In the genomic region with DNA sequence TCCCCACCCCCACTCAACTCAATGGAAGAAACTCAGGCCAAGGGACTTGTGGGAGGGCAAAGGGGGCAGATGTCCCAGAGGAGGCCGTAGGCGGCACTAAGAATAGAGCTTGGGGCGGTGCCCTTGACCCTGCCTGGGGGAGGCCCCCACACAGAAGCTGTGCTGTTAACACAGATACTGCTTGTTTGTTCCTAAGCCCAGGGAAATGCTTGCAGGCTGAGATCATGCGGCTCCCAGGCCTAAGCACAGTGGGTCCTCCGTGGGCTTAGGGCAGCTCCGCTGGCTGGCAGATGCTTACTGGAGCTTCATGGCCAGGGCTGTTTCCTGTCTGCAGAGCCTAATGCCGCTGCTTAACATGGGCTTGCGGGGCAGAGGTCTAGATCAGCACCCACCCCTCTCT, we compare ENCODE assay signal across 9 mouse cellular contexts. TPM values are rescaled to one million over a fixed set of nuclear protein-coding genes. Genes with fewer than 3 reads are reported as not detected.
DNase-seq lines count a peak whose midpoint lies in the region; TF ChIP-seq lines count a peak whose summit lies in the region.
"Had no signal": no experiment of that assay in that cellular context is flagged by ENCODE, and none has a peak within 500 bp of the region (broad histone marks: within the 10 kb centered on the region; RNA-seq: fewer than 3 reads in every experiment).

No protein-coding gene starts in this region.

- in situ Hi-C loops in CH12.LX (cut with MboI; ENCODE audit: low pct_ligation_motif_present, low pct_unique_long_range_greater_than_20kb, low sequenced_read_pairs) = loop anchor here (10.0 kb wide), 1 partner anchor 402 kb away; no protein-coding TSS in a partner anchor

- no peak overlapping the region for H3K4me2 ChIP-seq in CH12.LX (ENCODE audit: insufficient read depth, low read depth, poor library complexity, severe bottlenecking)
- H3K4me2 ChIP-seq: lung, embryonic 15.5 days had no signal

- peaks cover 3 to 30% of the 10 kb centered on the region in 2 experiments for H3K4me1 ChIP-seq in CH12.LX (ENCODE audit: control insufficient read depth in 1 of 2, insufficient read depth in 2 of 2)
- H3K4me1 ChIP-seq in heart, embryonic 10.5 days = peaks cover 26% of the 10 kb centered on the region

- H3K4me3 ChIP-seq in CH12.LX (replicated peaks in 1 of 3; ENCODE audit: low read depth in 2 of 3, low read length in 2 of 3, poor library complexity in 1 of 3) = no peak overlapping the region
- peak overlapping the region; percentile 27 for H3K4me3 ChIP-seq in heart, embryonic 10.5 days
- H3K4me3 ChIP-seq: lung, embryonic 15.5 days had no signal

- no peak overlapping the region for H3K9ac ChIP-seq in CH12.LX (ENCODE audit: insufficient read depth, low read depth)
- H3K9ac ChIP-seq: lung, embryonic 15.5 days had no signal

- H3K27ac ChIP-seq in CH12.LX (ENCODE audit: insufficient read depth, low read depth) = no peak overlapping the region
- peak overlapping the region; percentile 83 for H3K27ac ChIP-seq in heart, embryonic 10.5 days
- H3K27ac ChIP-seq: lung, embryonic 15.5 days had no signal

- no peaks in the 10 kb centered on the region for H3K9me3 ChIP-seq in CH12.LX (replicated peaks; ENCODE audit: low read length)
- no peaks in the 10 kb centered on the region for H3K9me3 ChIP-seq in heart, embryonic 10.5 days
- H3K9me3 ChIP-seq: lung, embryonic 15.5 days had no signal

- no peaks in the 10 kb centered on the region for H3K27me3 ChIP-seq in CH12.LX (replicated peaks)
- no peaks in the 10 kb centered on the region for H3K27me3 ChIP-seq in heart, embryonic 10.5 days (ENCODE audit: insufficient read depth, poor library complexity, severe bottlenecking)
- H3K27me3 ChIP-seq: lung, embryonic 15.5 days had no signal

- dilution Hi-C loops in CH12.LX (cut with MboI; ENCODE audit: extremely low pct_ligation_motif_present, extremely low pct_unique_long_range_greater_than_20kb, low sequenced_read_pairs) = no loop called here

- no peaks in the 10 kb centered on the region for H3K79me2 ChIP-seq in CH12.LX (replicated peaks; ENCODE audit: control insufficient read depth, extremely low read depth, insufficient read depth, poor library complexity, severe bottlenecking)

- no peak for TF ChIP-seq RAD21 in CH12.LX (IDR thresholded peaks at IDR 0.05; ENCODE audit: low read depth, low read length)

- TF ChIP-seq EP300 in CH12.LX (IDR thresholded peaks at IDR 0.05; ENCODE audit: low read length) = no peak

- H3K36me3 ChIP-seq in CH12.LX (replicated peaks in 1 of 2; ENCODE audit: control insufficient read depth in 1 of 2, insufficient read depth in 1 of 2, low read length in 1 of 2) = no peaks in the 10 kb centered on the region
- peaks cover 18% of the 10 kb centered on the region; the same call in 1 of the 2 replicates for H3K36me3 ChIP-seq in heart, embryonic 10.5 days

- WGBS in heart, embryonic 10.5 days = 22% methylated on average over 8 of the region's 8 CpGs

- TF ChIP-seq POLR2A in CH12.LX (IDR thresholded peaks at IDR 0.05; ENCODE audit: low read depth, low read length) = no peak

- DNase-seq in CH12.LX (ENCODE audit: extremely low read depth) = peak; percentile 24
- DNase-seq in NIH3T3 (ENCODE audit: low read depth) = peak; percentile 69
- DNase-seq in heart, embryonic 10.5 days (ENCODE audit: low spot score) = peak; percentile 91
- DNase-seq in kidney, postnatal 25 days = peak; percentile 27 to 60
- DNase-seq in thymus, postnatal 10 days (ENCODE audit: low spot score in 2 of 2) = no peak
- DNase-seq in cerebellum, adult 9-10 months = no peak
- no peak for DNase-seq in thymus, postnatal 25 days
- DNase-seq: adrenal gland, adult 8-10 months had no signal

- TF ChIP-seq CTCF in CH12.LX (conservative IDR thresholded peaks at IDR 0.05 in 1 of 2, IDR thresholded peaks at IDR 0.05 in 1 of 2; ENCODE audit: low read depth in 2 of 2, low read length in 2 of 2) = no peak

TF ChIP-seq in CH12.LX, 34 proteins besides CTCF, POLR2A, EP300 and RAD21:
- no peak for TF ChIP-seq MAFK (IDR thresholded peaks at IDR 0.05; ENCODE audit: insufficient replicate concordance, low read length)
- no peak for TF ChIP-seq SIN3A (IDR thresholded peaks at IDR 0.05; ENCODE audit: low read length)
- no peak for TF ChIP-seq PAX5 (IDR thresholded peaks at IDR 0.05; ENCODE audit: low read length)
- TF ChIP-seq NELFE (IDR thresholded peaks at IDR 0.05; ENCODE audit: low read depth, low read length) = no peak
- TF ChIP-seq POLR2AphosphoS2 (IDR thresholded peaks at IDR 0.05; ENCODE audit: low read depth, low read length) = no peak
- no peak for TF ChIP-seq ZNF384 (IDR thresholded peaks at IDR 0.05; ENCODE audit: low read depth, low read length)
- no peak for TF ChIP-seq MXI1 (IDR thresholded peaks at IDR 0.05; ENCODE audit: low read depth, low read length)
- TF ChIP-seq BHLHE40 (IDR thresholded peaks at IDR 0.05; ENCODE audit: low read depth, low read length) = no peak
- no peak for TF ChIP-seq CHD1 (IDR thresholded peaks at IDR 0.05; ENCODE audit: low read depth, low read length)
- no peak for TF ChIP-seq TCF12 (IDR thresholded peaks at IDR 0.05; ENCODE audit: low read depth, low read length)
- TF ChIP-seq ELF1 (IDR thresholded peaks at IDR 0.05; ENCODE audit: low read depth, low read length) = no peak
- TF ChIP-seq USF1 (IDR thresholded peaks at IDR 0.05; ENCODE audit: low read depth, low read length) = no peak
- no peak for TF ChIP-seq ZC3H11A (IDR thresholded peaks at IDR 0.05; ENCODE audit: low read depth, low read length)
- TF ChIP-seq MAZ (IDR thresholded peaks at IDR 0.05; ENCODE audit: low read depth, low read length) = no peak
- TF ChIP-seq KAT2A (IDR thresholded peaks at IDR 0.05; ENCODE audit: insufficient replicate concordance, low read length) = no peak
- TF ChIP-seq MYC (IDR thresholded peaks at IDR 0.05; ENCODE audit: low read depth, low read length) = no peak
- TF ChIP-seq USF2 (conservative IDR thresholded peaks at IDR 0.05; ENCODE audit: low read depth, low read length) = no peak
- TF ChIP-seq CHD2 (IDR thresholded peaks at IDR 0.05; ENCODE audit: low read length) = no peak
- no peak for TF ChIP-seq TBP (conservative IDR thresholded peaks at IDR 0.05; ENCODE audit: low read depth, low read length)

RNA-seq across cellular contexts. Expression of gene Mocs1, which starts 44.5 kb away (rescaled TPM):
- total RNA-seq in CH12.LX (2012; rRNA removed) = 6.4 and 7.3 TPM in 2 replicates
- 2.9 and 3.7 TPM in 2 replicates for total RNA-seq in CH12.LX (2014; rRNA removed)
- 8.8 and 9.4 TPM in 2 replicates for polyA plus RNA-seq in CH12.LX (2012; ENCODE audit: insufficient read length, low read depth)
- 6.4 and 9.3 TPM in 2 replicates for polyA plus RNA-seq in heart, embryonic 10.5 days (2016; fragmentation: Nextera tagmentation; extraction: Ambion mirVana)

Comparison
In these comparisons a context has a peak if more than half of its experiments do, and no peak if none do; other contexts are left out.
1. DNase-seq: peak in CH12.LX (single experiment), NIH3T3 (single experiment), heart, embryonic 10.5 days (single experiment) and kidney, postnatal 25 days (2 of 2); none in thymus, postnatal 10 days (0 of 2), cerebellum, adult 9-10 months (single experiment) and thymus, postnatal 25 days (single experiment).